Mouse (Mus musculus) bone marrow macrophage, adult 2 months (primary cell): ENCODE data around the gene Bbs10. TPM values are rescaled to one million over a fixed set of nuclear protein-coding genes. Genes with fewer than 3 reads are reported as not detected.

Experiments
- H3K27ac ChIP-seq: 2 replicates; pipeline ENCODE4 v1.5.1; 2012; ENCODE audit warnings: low read depth, low read length; ENCODE audit not compliant: insufficient read depth
- H3K4me1 ChIP-seq: 2 replicates; pipeline ENCODE4 v1.6.1; 2012; ENCODE audit warnings: low read length; ENCODE audit not compliant: control insufficient read depth, insufficient read depth
- H3K4me3 ChIP-seq: 2 replicates; pipeline ENCODE4 v1.5.1; 2012; ENCODE audit warnings: mild to moderate bottlenecking, low read length, moderate library complexity; ENCODE audit not compliant: insufficient read depth
- CTCF ChIP-seq: IDR thresholded peaks from 2 replicates; pipeline ENCODE4 v1.5.1; 2012; ENCODE audit warnings: low read depth, mild to moderate bottlenecking, low read length, moderate library complexity
- POLR2A ChIP-seq: IDR thresholded peaks from 2 replicates; pipeline ENCODE4 v1.6.1; 2012; ENCODE audit warnings: mild to moderate bottlenecking, low read depth, low read length, borderline replicate concordance
- polyA plus RNA-seq: library from polyadenylated mRNA; stranded (reverse); fragments of >200 nt; gene quantifications from 2 replicates; pipeline ENCODE4 v1.2.4, GENCODE M21; 2012; ENCODE audit not compliant: missing spikeins, insufficient read depth, insufficient read length

Bbs10 gene
- polyA plus RNA-seq, 1 experiment = 3.8 TPM

DNA sequence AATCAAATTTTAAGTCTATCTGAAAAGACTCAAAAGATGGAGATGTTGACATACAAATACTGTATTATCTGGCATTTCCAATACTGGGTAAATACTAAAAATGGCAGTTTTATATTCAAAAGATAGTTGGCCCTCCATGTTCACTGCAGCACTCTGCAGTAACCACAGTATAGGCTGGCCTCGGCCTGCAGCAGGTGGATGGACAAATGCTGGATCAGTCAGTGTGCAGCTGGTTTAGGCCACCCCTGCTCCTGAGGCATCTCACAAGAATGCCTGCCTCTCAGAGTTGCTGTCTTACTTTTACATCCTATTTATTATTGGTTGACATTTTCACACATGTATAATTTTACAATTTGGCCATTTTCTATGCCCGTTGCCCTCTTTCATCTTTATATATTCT, 22.7 kb upstream of the Bbs10 start:
- no peak for TF ChIP-seq CTCF
- no peak for TF ChIP-seq POLR2A
- Histone ChIP-seq H3K27ac (no peak overlapping the region), H3K4me3 (no peak overlapping the region), H3K4me1 (peaks cover 18% of the 10 kb centered on the region)

DNA sequence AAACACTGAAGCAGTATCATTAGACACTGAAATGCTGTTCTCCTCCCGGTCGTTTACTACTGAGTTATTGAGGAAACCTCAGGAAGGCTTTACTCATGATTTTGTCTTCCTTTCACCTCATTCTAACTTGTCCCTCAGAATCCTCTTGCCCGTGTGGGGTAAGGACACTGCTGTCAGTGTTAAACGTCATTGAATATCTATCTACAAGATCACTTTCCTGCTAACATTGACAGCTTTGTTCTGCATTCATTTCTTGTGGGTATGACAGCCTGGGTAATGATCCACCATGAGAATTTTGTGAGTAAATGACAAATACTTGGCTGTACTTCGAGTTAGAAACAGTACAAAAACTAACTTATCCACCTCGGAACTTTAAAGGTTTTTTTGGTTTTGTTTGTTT, 848 bp upstream of the Bbs10 start:
- Histone ChIP-seq H3K4me3 (peak overlapping the region; percentile 81; the same call in 1 of the 2 replicates), H3K4me1 (peaks cover 2% of the 10 kb centered on the region; the same call in 1 of the 2 replicates), H3K27ac (no peak overlapping the region)
- TF ChIP-seq POLR2A = no peak
- no peak for TF ChIP-seq CTCF

DNA sequence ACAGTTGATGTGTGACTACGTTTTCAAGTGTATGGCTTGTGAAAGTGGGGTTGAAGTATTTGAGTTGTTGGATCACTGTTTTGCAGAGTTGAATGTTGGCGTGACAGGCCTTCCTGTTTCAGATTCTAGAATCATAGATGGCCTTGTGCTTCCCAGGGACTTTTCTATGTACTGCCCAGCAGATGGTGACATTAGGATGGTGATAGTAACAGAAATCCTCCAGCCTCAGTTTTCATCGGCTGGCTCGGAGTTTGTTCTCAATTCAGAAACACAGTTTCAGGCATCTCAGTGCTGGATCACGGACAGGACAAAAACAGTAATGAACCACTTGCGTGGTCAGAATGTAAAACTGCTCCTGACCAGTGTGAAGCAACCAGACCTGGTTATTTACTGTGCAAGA, 1.1 kb downstream of the Bbs10 start:
- no peak for TF ChIP-seq POLR2A
- no peak for TF ChIP-seq CTCF
- Histone ChIP-seq H3K4me3 (no peak overlapping the region), H3K27ac (no peak overlapping the region), H3K4me1 (peaks cover 2% of the 10 kb centered on the region; the same call in 1 of the 2 replicates)

GRCm38 (mm10) chr10:111301041-111301440, 2.6 kb downstream of the Bbs10 start:
- TF ChIP-seq CTCF (no peak), POLR2A (no peak)
- Histone ChIP-seq H3K27ac (no peak overlapping the region), H3K4me1 (peaks cover 2% of the 10 kb centered on the region; the same call in 1 of the 2 replicates), H3K4me3 (no peak overlapping the region)

DNA sequence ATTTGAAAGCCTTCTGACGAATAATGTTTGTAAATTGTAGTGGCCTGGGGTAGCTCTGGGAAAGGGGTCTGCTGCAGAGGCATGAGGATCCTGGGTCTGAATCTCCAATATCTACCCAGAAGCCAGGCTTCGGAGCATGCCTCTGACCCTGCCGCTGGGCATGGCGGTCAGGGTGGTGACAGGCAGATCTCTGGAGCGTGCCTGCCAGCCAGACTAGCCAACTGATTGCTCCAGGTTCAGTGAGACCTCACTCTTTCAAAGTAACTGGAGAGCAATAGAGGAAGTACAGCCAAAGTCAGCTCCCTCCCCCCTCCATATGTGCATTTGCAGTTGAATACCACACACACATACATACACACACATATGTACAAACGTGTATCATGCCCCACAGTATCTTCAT, 4.0 kb downstream of the Bbs10 start:
- TF ChIP-seq CTCF (no peak), POLR2A (no peak)

GRCm38 (mm10) chr10:111308850-111309501, 10.5 kb downstream of the Bbs10 start:
- no peak overlapping the region for H3K4me3 ChIP-seq
- H3K27ac ChIP-seq = no peak overlapping the region
- no peaks in the 10 kb centered on the region for H3K4me1 ChIP-seq
- TF ChIP-seq POLR2A = no peak
- TF ChIP-seq CTCF = no peak

More for the DNA sequence above, 4.0 kb downstream of the Bbs10 start:
- H3K27ac ChIP-seq = no peak overlapping the region
- H3K4me3 ChIP-seq = no peak overlapping the region
- peaks cover 2% of the 10 kb centered on the region; the same call in 1 of the 2 replicates for H3K4me1 ChIP-seq

- TF ChIP-seq POLR2A = no peak
- no peak for TF ChIP-seq CTCF
Observed at GRCm38 (mm10) chr10:111313282-111313681, 14.8 kb downstream of the Bbs10 start.

DNA sequence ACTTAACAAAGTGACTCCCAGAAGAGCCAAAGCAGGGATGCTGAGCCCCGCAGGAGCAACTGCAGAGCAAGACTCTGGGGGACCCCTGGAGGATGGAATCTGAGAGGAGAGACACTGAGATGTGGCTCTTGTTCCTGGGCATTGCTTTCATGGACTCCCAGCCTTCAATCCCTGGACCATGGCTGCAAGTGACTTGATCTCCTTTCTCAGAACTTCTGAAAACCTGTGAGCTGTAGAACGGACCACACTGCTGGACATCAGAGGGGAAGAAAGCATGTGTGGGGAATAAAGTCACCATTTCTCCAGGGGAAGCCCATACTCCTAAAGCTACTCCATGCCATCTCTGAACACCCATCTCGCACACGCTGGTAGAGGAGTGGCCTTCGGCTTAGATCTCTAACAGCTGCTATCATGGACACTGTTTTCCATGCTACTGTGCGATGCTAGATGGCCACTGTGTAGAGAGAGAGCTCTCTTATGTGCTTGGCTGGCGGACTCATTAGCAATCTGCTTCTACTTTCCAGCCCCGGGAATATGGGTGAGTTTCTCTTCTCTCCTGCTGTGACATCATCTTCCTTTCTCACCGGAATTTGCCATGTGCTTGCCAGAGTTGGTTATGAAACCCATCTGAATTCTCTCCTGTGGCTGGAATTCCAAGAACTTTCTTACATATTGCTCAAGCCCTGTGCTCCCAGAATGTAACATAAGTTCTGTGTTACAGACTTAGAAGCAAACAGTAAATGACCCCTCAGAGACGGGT, 16.3 kb downstream of the Bbs10 start:
- Histone ChIP-seq H3K4me3 (no peak overlapping the region), H3K27ac (no peak overlapping the region), H3K4me1 (no peaks in the 10 kb centered on the region)
- TF ChIP-seq POLR2A = no peak
- no peak for TF ChIP-seq CTCF

More at GRCm38 (mm10) chr10:111313282-111313681, 14.8 kb downstream of the Bbs10 start:
- no peak overlapping the region for H3K4me3 ChIP-seq
- no peak overlapping the region for H3K27ac ChIP-seq
- H3K4me1 ChIP-seq = no peaks in the 10 kb centered on the region

DNA sequence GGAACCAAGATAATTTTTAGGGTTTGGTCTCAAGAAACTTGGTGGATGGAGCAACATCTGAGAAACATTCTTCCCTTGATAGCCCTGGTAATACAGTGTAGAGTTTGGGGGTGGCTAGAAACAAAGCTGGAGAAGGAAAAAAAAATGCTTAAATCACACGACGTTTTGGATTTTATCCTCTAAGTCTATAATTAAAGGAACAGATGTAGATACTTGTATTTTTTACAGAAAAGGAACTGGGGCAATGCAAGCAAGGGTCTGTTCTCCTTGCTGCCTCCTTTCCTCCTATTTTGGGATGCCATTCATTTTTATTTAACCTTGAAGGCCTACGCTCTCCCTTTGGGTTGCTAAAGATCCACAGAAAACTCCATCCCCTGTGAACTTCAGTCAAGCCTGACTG, 17.5 kb downstream of the Bbs10 start:
- H3K4me1 ChIP-seq = no peaks in the 10 kb centered on the region
- no peak for TF ChIP-seq CTCF
- H3K4me3 ChIP-seq = no peak overlapping the region
- no peak overlapping the region for H3K27ac ChIP-seq

DNA sequence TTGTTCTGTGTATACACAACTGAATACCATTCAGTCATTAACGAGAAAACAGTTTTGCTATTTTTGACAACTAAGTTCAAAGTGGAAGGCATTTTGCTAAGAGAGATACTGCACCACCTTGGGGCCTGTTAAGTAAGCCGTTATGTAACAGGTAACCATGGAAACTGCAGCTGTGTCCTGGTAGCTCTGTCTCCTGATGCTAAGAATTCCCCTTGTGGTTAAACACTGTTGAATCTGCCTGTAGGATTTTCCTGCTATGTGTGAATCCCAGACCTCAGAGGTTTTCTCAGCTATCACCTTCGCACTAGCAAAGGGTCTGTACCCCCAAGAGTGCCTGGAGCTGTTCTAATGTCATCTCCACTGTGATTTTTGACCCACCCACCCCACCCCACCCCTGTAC, 19.5 kb downstream of the Bbs10 start:
- Histone ChIP-seq H3K4me1 (no peaks in the 10 kb centered on the region), H3K27ac (no peak overlapping the region), H3K4me3 (no peak overlapping the region)
- no peak for TF ChIP-seq POLR2A
- no peak for TF ChIP-seq CTCF
